Mouse (Mus musculus): Measurements from ENCODE around the gene Mcpt2.
"Not testable (repeated sequence)": the region's sequence is repeated elsewhere in the genome, so short reads cannot be mapped to it uniquely, and the experiment has no call there.

- not testable (repeated sequence) for TF ChIP-seq POLR2A, CTCF (IDR thresholded peaks at IDR 0.05; ENCODE audit: extremely low read depth, insufficient read depth, low read length)
These were observed 20.5 kb upstream of the Mcpt2 start for GRCm38 (mm10) chr14:56021305-56021704.
